Mouse (Mus musculus) midbrain, embryonic 12.5 days (tissue): Measurements from ENCODE around the gene Igfbp6. TPM values are rescaled to one million over a fixed set of nuclear protein-coding genes. Genes with fewer than 3 reads are reported as not detected.

Experiments
- ATAC-seq: fragments of 200-750 bp; cut with Nextera tagmentation; 2 replicates; pipeline ENCODE4 v1.8.0; 2017; ENCODE audit warnings: low read depth, moderate TSS enrichment, moderate library complexity; ENCODE audit not compliant: low FRiP score
- H3K27ac ChIP-seq: fragments of 300-500 bp; sonication (generic); replicated peaks from 2 replicates; pipeline ENCODE4 v1.5.1; 2016; ENCODE audit warnings: mild to moderate bottlenecking
- H3K27me3 ChIP-seq: fragments of 300-500 bp; sonication (generic); 2 replicates; pipeline ENCODE4 v1.6.1; 2016; ENCODE audit warnings: mild to moderate bottlenecking
- H3K36me3 ChIP-seq: fragments of 300-500 bp; sonication (generic); 2 replicates; pipeline ENCODE4 v1.6.1; 2016
- H3K4me1 ChIP-seq: fragments of 300-500 bp; sonication (generic); 2 replicates; pipeline ENCODE4 v1.6.1; 2016
- H3K4me2 ChIP-seq: fragments of 300-500 bp; sonication (generic); replicated peaks from 2 replicates; pipeline ENCODE4 v1.6.1; 2016; ENCODE audit warnings: mild to moderate bottlenecking, moderate library complexity
- H3K4me3 ChIP-seq: fragments of 300-500 bp; sonication (generic); 2 replicates; pipeline ENCODE4 v1.5.1; 2016; ENCODE audit warnings: mild to moderate bottlenecking
- H3K9ac ChIP-seq: fragments of 300-500 bp; sonication (generic); replicated peaks from 2 replicates; pipeline ENCODE4 v1.6.1; 2016; ENCODE audit warnings: mild to moderate bottlenecking, moderate library complexity
- H3K9me3 ChIP-seq: fragments of 300-500 bp; sonication (generic); 2 replicates; pipeline ENCODE4 v1.6.1; 2016; ENCODE audit warnings: mild to moderate bottlenecking
- WGBS: fragments of 180-500 bp; shearing (Covaris S2); methylation state at CpG from one replicate; pipeline ENCODE4 v1.1.7; 2016; 5-methylcytosine and 5-hydroxymethylcytosine counted together
- polyA plus RNA-seq: library from polyadenylated mRNA; unstranded; fragments of >200 nt; fragmentation: Nextera tagmentation; extraction: Ambion mirVana; gene quantifications from 2 replicates; pipeline ENCODE4 v1.2.1, GENCODE M21; 2016

Igfbp6 gene
- polyA plus RNA-seq, 1 experiment from 2014 or later, result 0.32 TPM

GRCm38 (mm10) chr15:102112181-102112580, 32.0 kb upstream of the Igfbp6 start:
- no peak overlapping the region for H3K27ac ChIP-seq
- no peak for ATAC-seq
- H3K4me2 ChIP-seq, result no peak overlapping the region
- peaks cover 11% of the 10 kb centered on the region for H3K27me3 ChIP-seq
- 88% methylated on average over 6 of the region's 6 CpGs for WGBS
- no peaks in the 10 kb centered on the region for H3K9me3 ChIP-seq
- H3K4me1 ChIP-seq, result peaks cover 11% of the 10 kb centered on the region
- H3K36me3 ChIP-seq, result peaks cover 20% of the 10 kb centered on the region
- no peak overlapping the region for H3K9ac ChIP-seq
- H3K4me3 ChIP-seq, result no peak overlapping the region

GRCm38 (mm10) chr15:102112827-102113226, 31.3 kb upstream of the Igfbp6 start:
- Histone ChIP-seq H3K27me3 (peaks cover 4% of the 10 kb centered on the region), H3K4me1 (peaks cover 4% of the 10 kb centered on the region; the same call in 1 of the 2 replicates), H3K4me2 (no peak overlapping the region), H3K36me3 (peaks cover 27% of the 10 kb centered on the region), H3K4me3 (no peak overlapping the region), H3K27ac (no peak overlapping the region), H3K9me3 (no peaks in the 10 kb centered on the region), H3K9ac (no peak overlapping the region)
- ATAC-seq, result no peak
- 89% methylated on average over 8 of the region's 8 CpGs for WGBS

- H3K4me2 ChIP-seq, result no peak overlapping the region
- peaks cover 4% of the 10 kb centered on the region; the same call in 1 of the 2 replicates for H3K4me1 ChIP-seq
- H3K9ac ChIP-seq, result no peak overlapping the region
- ATAC-seq, result no peak
- no peaks in the 10 kb centered on the region for H3K27me3 ChIP-seq
- H3K27ac ChIP-seq, result no peak overlapping the region
- H3K4me3 ChIP-seq, result no peak overlapping the region
- peaks cover 35% of the 10 kb centered on the region for H3K36me3 ChIP-seq
- 78% methylated on average over 4 of the region's 4 CpGs for WGBS
- H3K9me3 ChIP-seq, result no peaks in the 10 kb centered on the region
Measured at GRCm38 (mm10) chr15:102113674-102114073, 30.5 kb upstream of the Igfbp6 start.

GRCm38 (mm10) chr15:102114651-102115260, 29.4 kb upstream of the Igfbp6 start:
- no peak overlapping the region for H3K27ac ChIP-seq
- no peak overlapping the region for H3K4me3 ChIP-seq
- no peaks in the 10 kb centered on the region for H3K9me3 ChIP-seq
- ATAC-seq, result no peak
- 87% methylated on average over 7 of the region's 7 CpGs for WGBS
- H3K27me3 ChIP-seq, result no peaks in the 10 kb centered on the region
- no peaks in the 10 kb centered on the region for H3K4me1 ChIP-seq
- H3K9ac ChIP-seq, result no peak overlapping the region
- peaks cover 46% of the 10 kb centered on the region for H3K36me3 ChIP-seq
- no peak overlapping the region for H3K4me2 ChIP-seq

- 59% methylated on average over 9 of the region's 9 CpGs for WGBS
- H3K9ac ChIP-seq, result no peak overlapping the region
Measured at GRCm38 (mm10) chr15:102115731-102116231, 28.4 kb upstream of the Igfbp6 start.

GRCm38 (mm10) chr15:102116753-102117415, 27.3 kb upstream of the Igfbp6 start:
- peaks cover 64% of the 10 kb centered on the region for H3K36me3 ChIP-seq
- no peaks in the 10 kb centered on the region for H3K9me3 ChIP-seq
- ATAC-seq, result no peak
- no peak overlapping the region for H3K4me2 ChIP-seq
- WGBS, result 79% methylated on average over 11 of the region's 11 CpGs
- no peak overlapping the region for H3K27ac ChIP-seq
- no peaks in the 10 kb centered on the region for H3K27me3 ChIP-seq
- no peak overlapping the region for H3K4me3 ChIP-seq
- no peak overlapping the region for H3K9ac ChIP-seq
- no peaks in the 10 kb centered on the region for H3K4me1 ChIP-seq

More at GRCm38 (mm10) chr15:102115731-102116231, 28.4 kb upstream of the Igfbp6 start:
- H3K4me3 ChIP-seq, result no peak overlapping the region
- no peaks in the 10 kb centered on the region for H3K27me3 ChIP-seq
- no peak for ATAC-seq
- H3K27ac ChIP-seq, result no peak overlapping the region
- no peaks in the 10 kb centered on the region for H3K4me1 ChIP-seq
- H3K9me3 ChIP-seq, result no peaks in the 10 kb centered on the region
- no peak overlapping the region for H3K4me2 ChIP-seq
- H3K36me3 ChIP-seq, result peaks cover 55% of the 10 kb centered on the region

- ATAC-seq, result no peak
Measured at GRCm38 (mm10) chr15:102117461-102118443, 26.4 kb upstream of the Igfbp6 start.

GRCm38 (mm10) chr15:102118591-102118990, 25.6 kb upstream of the Igfbp6 start:
- H3K27ac ChIP-seq, result no peak overlapping the region
- H3K9ac ChIP-seq, result no peak overlapping the region
- ATAC-seq, result no peak
- H3K4me1 ChIP-seq, result no peaks in the 10 kb centered on the region
- no peak overlapping the region for H3K4me2 ChIP-seq
- peaks cover 72% of the 10 kb centered on the region for H3K36me3 ChIP-seq
- no peak overlapping the region for H3K4me3 ChIP-seq
- no peaks in the 10 kb centered on the region for H3K9me3 ChIP-seq
- WGBS, result 82% methylated on average over 4 of the region's 4 CpGs
- no peaks in the 10 kb centered on the region for H3K27me3 ChIP-seq

More at GRCm38 (mm10) chr15:102117461-102118443, 26.4 kb upstream of the Igfbp6 start:
- WGBS, result 78% methylated on average over 19 of the region's 19 CpGs
- Histone ChIP-seq H3K36me3 (peaks cover 71% of the 10 kb centered on the region), H3K4me1 (no peaks in the 10 kb centered on the region), H3K27ac (no peak overlapping the region), H3K9me3 (no peaks in the 10 kb centered on the region), H3K4me3 (no peak overlapping the region), H3K27me3 (no peaks in the 10 kb centered on the region), H3K4me2 (no peak overlapping the region), H3K9ac (no peak overlapping the region)

- WGBS, result 81% methylated on average over 8 of the region's 8 CpGs
Measured at GRCm38 (mm10) chr15:102119121-102119830, 24.9 kb upstream of the Igfbp6 start.

GRCm38 (mm10) chr15:102119831-102120170, 24.4 kb upstream of the Igfbp6 start:
- no peaks in the 10 kb centered on the region for H3K4me1 ChIP-seq
- no peak overlapping the region for H3K9ac ChIP-seq
- H3K4me2 ChIP-seq, result no peak overlapping the region
- peaks cover 79% of the 10 kb centered on the region for H3K36me3 ChIP-seq
- H3K27ac ChIP-seq, result no peak overlapping the region
- ATAC-seq, result no peak
- no peaks in the 10 kb centered on the region for H3K9me3 ChIP-seq
- no peak overlapping the region for H3K4me3 ChIP-seq
- 69% methylated on average over 2 of the region's 2 CpGs for WGBS
- H3K27me3 ChIP-seq, result no peaks in the 10 kb centered on the region

More at GRCm38 (mm10) chr15:102119121-102119830, 24.9 kb upstream of the Igfbp6 start:
- Histone ChIP-seq H3K9ac (no peak overlapping the region), H3K4me2 (no peak overlapping the region), H3K4me1 (no peaks in the 10 kb centered on the region), H3K9me3 (no peaks in the 10 kb centered on the region), H3K27me3 (no peaks in the 10 kb centered on the region), H3K4me3 (no peak overlapping the region), H3K36me3 (peaks cover 74% of the 10 kb centered on the region), H3K27ac (no peak overlapping the region)
- ATAC-seq, result no peak

GRCm38 (mm10) chr15:102120530-102120929, 23.6 kb upstream of the Igfbp6 start:
- Histone ChIP-seq H3K27me3 (no peaks in the 10 kb centered on the region), H3K36me3 (peaks cover 81% of the 10 kb centered on the region), H3K27ac (no peak overlapping the region), H3K9me3 (no peaks in the 10 kb centered on the region), H3K9ac (no peak overlapping the region), H3K4me3 (no peak overlapping the region), H3K4me2 (no peak overlapping the region), H3K4me1 (no peaks in the 10 kb centered on the region)
- WGBS, result 91% methylated on average over 5 of the region's 5 CpGs
- no peak for ATAC-seq
